Mouse (Mus musculus) heart, postnatal 0 days (tissue): ENCODE results near the gene Soat2.

Experiments
- CTCF ChIP-seq: IDR thresholded peaks from 2 replicates; pipeline ENCODE4 v1.5.1; 2016; ENCODE audit warnings: antibody characterized with exemption, control low read depth, low read depth
- EP300 ChIP-seq: IDR thresholded peaks from 2 replicates; pipeline ENCODE4 v1.6.1; 2016; ENCODE audit warnings: antibody characterized with exemption, low read depth

DNA sequence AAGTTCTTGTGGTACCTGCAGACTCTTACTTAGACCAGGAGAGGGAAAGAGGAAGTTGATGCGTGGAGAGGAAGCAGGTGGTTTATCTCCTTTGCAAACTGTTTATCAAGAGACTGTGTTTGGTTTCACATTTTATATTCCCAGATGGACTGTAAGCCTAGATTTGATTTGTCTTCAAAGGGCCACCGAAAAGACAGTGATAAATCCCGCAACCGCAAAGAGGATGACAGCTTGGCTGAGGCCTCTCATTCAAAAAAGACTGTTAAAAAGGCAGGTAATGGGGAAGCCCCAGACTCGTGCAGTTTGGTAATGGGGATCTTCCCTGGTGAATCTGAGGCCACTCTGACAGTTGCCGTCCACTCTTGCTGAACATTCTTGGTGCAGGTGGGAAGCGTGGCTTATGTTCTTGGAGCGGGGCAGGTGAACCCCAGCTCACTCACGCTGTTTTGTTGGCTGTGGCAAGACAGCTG is 57.8 kb downstream of the Soat2 start:
- TF ChIP-seq CTCF (no peak), EP300 (no peak)
